Mouse (Mus musculus): Measurements from ENCODE around the gene Aff3.

Aff3 gene

GRCm38 (mm10) chr1:38261076-38261475 lies 403.7 kb downstream of the Aff3 start:
- peak; percentile 41 for DNase-seq

- no peak for DNase-seq
These were observed 405.0 kb downstream of the Aff3 start for GRCm38 (mm10) chr1:38259541-38260338.

- no peak for DNase-seq
These were observed 410.3 kb downstream of the Aff3 start for GRCm38 (mm10) chr1:38254426-38254825.

- peak; percentile 14 for DNase-seq
These were observed 412.0 kb downstream of the Aff3 start for GRCm38 (mm10) chr1:38252766-38253079.

GRCm38 (mm10) chr1:38252031-38252765 lies 412.6 kb downstream of the Aff3 start:
- peak; percentile 20 for DNase-seq

- no peak for DNase-seq
These were observed 413.3 kb downstream of the Aff3 start for GRCm38 (mm10) chr1:38251448-38251847.

GRCm38 (mm10) chr1:38250246-38250645 lies 414.5 kb downstream of the Aff3 start:
- DNase-seq = no peak

GRCm38 (mm10) chr1:38249561-38249960 lies 415.2 kb downstream of the Aff3 start:
- DNase-seq = no peak

- peak; percentile 24 for DNase-seq
These were observed 416.7 kb downstream of the Aff3 start for GRCm38 (mm10) chr1:38248027-38248426.

GRCm38 (mm10) chr1:38242559-38242958 lies 422.2 kb downstream of the Aff3 start:
- DNase-seq = peak; percentile 22

- DNase-seq = peak; percentile 37
These were observed 423.0 kb downstream of the Aff3 start for GRCm38 (mm10) chr1:38241801-38242200.

- DNase-seq = peak; percentile 30
These were observed 423.5 kb downstream of the Aff3 start for GRCm38 (mm10) chr1:38241221-38241666.

GRCm38 (mm10) chr1:38240438-38241220 lies 424.1 kb downstream of the Aff3 start:
- no peak for DNase-seq

GRCm38 (mm10) chr1:38239516-38239915 lies 425.2 kb downstream of the Aff3 start:
- no peak for DNase-seq

GRCm38 (mm10) chr1:38237831-38238230 lies 426.9 kb downstream of the Aff3 start:
- no peak for DNase-seq

- no peak for DNase-seq
These were observed 427.5 kb downstream of the Aff3 start for GRCm38 (mm10) chr1:38237027-38237787.

- no peak for DNase-seq
These were observed 431.6 kb downstream of the Aff3 start for GRCm38 (mm10) chr1:38233121-38233520.

GRCm38 (mm10) chr1:38230041-38230440 lies 434.7 kb downstream of the Aff3 start:
- no peak for DNase-seq

GRCm38 (mm10) chr1:38228806-38229205 lies 435.9 kb downstream of the Aff3 start:
- no peak for DNase-seq

GRCm38 (mm10) chr1:38225166-38225565 lies 439.6 kb downstream of the Aff3 start:
- DNase-seq = no peak

- DNase-seq = peak; percentile 63
These were observed 442.6 kb downstream of the Aff3 start for GRCm38 (mm10) chr1:38222160-38222559.

- DNase-seq = no peak
These were observed 443.3 kb downstream of the Aff3 start for GRCm38 (mm10) chr1:38221431-38221830.
